Mouse (Mus musculus) embryo, embryonic 10.5 days (tissue): ENCODE data around the gene Rtn1.

Source experiments
- DNase-seq: peaks from one replicate; pipeline ENCODE4 v3.0.0-alpha.2; 2015; ENCODE audit warnings: low spot score

Rtn1 gene

GRCm38 (mm10) chr12:72273721-72274414, 135.0 kb downstream of the Rtn1 start:
- peak; percentile 18 for DNase-seq

DNA sequence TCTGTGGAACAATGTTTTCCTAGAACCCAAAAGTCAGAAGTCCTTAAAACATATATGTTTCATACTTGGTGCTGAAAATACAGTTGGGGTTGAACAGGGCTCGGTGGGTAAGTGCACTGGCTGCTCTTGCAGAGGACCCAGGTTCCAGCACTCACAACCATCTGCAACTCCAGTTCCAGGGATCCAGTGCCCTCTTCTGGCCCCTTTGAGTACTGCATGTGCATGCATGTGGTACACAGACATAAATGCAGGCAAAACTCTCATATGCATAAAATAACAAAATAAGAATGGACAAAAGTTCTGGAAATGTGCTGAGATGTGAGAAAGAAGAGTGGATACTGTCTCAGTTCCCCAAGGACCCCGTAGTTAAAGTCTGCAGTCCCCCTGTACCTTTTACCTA, 141.2 kb downstream of the Rtn1 start:
- no peak for DNase-seq

GRCm38 (mm10) chr12:72265261-72266228, 143.3 kb downstream of the Rtn1 start:
- peak; percentile 35 for DNase-seq

DNA sequence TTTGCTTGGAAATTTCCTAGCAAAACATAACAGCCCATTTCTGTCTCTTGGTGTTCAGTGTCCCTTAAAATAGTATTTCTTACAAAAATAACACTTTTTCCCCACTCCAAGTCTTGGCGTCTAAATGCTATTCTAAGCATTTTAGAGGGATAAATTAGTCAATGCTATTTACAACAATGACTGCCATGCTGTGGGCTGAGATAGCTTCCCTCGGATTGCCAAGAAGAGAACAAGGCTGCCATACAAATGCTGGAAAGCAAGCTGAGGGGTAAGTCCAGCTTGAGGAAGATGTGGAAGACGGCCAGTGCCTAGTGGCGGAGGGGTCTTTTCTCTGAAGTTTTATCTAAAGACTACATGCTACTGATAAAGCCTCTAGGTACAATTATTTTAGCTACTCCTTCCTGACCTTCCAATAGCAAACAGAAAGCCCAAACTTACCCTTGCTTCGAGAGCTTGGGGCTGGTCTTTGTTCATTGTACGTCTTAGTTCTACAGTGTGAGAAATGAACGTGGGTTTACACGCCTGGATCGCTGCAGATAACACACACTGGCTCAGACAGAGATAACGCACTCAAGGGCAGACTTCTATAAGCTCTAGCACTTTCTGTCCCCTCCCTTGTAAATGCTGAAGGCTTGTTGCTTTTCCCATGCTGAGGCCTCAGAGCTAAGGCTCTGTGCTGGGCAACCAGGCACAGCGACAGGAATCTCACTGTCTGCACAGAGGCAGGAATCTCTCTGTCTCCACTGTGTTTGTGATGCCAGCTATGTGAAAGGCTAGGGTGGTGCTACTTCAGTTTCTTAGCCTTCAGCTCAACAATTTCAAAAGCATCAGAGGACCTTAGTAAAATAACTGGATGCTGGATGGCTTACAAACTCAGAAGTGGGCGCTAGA, 145.4 kb downstream of the Rtn1 start:
- DNase-seq = no peak

DNA sequence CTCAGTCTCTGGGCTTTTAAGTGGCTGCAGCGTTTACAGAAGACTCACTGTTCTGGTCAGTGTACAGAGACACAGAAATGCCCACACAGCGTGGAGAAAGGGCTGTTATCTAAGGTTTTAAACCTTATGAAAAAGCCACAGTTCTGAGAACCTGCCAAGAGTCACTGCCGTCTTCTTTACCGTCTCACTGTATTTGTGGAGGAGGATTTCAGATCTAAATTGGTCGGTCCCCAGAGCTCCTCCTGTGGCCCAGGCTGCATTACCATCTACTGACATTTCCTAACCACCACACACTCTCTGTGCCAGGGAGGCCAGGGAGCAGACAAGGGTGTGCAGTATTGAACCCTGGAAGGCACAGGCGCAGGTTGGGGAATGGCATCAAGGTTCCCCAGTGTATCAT, 151.9 kb downstream of the Rtn1 start:
- DNase-seq = no peak

- no peak for DNase-seq
These were observed 155.8 kb downstream of the Rtn1 start for GRCm38 (mm10) chr12:72253040-72253439.

- no peak for DNase-seq
These were observed 156.9 kb downstream of the Rtn1 start for GRCm38 (mm10) chr12:72251890-72252445.

DNA sequence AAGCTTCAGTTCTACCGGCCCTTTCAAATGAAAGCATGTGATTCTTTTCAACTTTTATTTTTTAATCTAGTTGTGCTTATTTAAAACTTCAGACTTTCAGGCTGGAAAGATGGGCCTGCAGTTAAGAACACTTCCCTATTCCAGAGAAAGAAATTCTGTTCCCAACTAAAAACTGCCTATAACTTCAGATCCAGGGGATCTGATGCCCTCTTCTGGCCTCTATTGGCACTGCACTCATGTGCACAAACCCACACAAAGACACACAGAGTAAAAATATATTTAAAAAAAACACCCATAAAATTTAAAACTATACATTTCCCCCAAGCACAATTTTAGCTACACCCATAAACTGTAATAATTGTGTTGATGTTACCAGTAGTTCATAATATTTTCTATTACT, 163.9 kb downstream of the Rtn1 start:
- no peak for DNase-seq

DNA sequence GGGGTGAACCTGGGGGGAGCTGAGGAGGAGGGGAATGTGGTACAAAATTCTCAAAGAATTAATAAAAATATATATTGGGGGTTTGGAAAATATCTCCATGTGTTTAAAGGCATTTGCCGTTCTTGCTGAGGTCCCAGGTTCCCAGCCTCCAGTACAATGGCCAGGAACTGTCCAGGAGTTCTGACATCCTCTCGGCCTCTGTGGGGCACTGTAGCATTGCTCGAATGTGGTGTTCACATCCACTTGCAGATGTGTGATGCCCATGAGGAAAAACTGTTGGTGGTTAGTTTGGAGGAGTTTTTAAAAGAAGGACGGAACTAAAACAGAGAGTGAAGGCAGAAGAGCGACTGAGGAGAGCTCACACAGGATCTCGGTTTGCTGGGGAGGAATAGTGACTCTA, 166.0 kb downstream of the Rtn1 start:
- peak; percentile 30 for DNase-seq

DNA sequence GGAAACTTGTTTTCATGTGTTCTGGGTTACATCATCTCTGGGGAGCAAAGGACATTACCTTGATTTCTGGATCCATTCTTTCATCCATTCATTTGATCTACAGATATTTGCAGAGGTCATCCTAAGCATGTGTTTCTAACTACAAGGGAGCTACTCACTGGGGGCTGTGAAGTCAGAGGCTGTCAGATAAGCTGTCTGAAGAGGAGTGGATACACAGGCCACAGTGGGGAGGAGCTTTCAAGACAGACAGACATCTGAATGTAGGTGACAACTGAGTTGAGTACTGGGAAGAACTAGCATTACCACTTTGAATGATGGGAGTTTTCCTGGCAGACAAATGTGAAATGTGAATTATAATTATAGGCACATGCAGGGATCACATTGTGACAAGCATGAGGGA, 168.3 kb downstream of the Rtn1 start:
- DNase-seq = no peak

DNA sequence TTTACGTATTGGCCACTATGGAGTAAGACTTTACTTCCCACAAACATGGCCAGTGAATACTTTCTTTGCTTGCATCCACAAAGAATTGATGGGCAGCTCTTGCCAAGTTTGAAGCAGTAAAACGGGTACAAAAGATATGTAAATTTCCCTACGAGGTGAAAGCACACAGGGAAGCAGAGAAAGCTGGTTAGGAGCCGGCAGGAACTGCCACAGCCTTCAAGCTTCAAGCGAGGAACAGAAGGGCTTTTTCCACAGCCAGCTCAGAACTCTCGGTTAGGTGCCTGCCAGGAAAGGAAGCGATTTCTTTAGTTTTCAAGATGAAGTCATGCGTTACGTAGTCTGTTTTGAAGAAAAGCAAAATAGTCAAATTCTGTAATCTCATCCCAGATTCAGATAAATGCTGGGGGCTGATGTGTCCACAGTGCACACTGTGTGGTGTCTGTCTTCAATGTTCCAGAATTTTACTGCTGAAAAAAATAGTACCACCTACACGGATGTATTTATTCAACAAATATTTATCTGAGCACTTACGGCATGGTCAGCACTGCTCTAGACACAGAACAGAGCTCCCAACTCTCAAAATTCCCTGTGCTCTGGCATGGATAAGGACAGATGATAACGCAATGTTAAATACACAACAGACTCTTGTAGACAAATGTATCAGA, 169.5 kb downstream of the Rtn1 start:
- no peak for DNase-seq

- DNase-seq = no peak
These were observed 171.6 kb downstream of the Rtn1 start for GRCm38 (mm10) chr12:72237251-72237650.

DNA sequence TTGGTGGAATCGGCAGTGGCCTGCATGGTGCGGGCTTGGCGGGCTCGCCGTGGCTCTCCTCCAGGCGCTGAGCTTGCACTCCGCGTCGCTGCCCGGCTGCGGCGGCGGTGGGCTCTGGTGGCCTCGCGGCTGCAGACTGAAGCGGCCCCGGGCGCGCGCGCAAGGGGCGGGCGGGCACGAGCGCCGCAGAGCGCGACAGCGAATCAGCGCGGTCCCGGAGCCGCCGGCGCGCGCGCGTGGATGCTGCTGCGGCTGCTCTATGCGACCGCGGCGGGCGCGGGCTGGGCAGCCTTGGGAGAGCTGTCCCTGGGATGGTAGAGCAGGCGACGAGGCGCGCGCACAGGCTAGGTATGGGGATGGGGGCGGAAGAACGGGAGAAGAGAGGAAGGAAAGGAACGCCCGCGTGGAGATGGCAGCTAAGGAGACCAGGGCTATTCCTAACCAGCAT, 172.3 kb downstream of the Rtn1 start:
- peak; percentile 87 for DNase-seq

- peak; percentile 26 for DNase-seq
These were observed 173.1 kb downstream of the Rtn1 start for GRCm38 (mm10) chr12:72235621-72236351.

DNA sequence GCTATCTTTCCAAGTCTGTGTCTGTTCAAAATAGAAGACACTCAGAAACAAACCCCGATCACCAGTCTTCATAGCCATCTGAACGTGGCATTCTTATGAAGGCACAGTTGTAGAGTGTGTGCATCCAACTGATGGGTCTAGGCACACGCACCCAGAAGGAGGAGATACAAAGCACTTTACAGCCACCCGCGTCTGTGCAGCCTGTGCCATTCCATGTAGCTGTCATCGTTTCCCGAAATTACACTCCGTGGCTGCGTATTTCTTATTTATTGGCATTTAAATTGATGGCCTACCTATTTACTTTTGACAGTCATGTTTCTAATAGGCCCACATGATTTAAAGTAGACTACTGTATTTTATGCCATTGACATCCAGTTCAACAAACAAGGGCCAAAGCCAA, 173.9 kb downstream of the Rtn1 start:
- DNase-seq = no peak

DNA sequence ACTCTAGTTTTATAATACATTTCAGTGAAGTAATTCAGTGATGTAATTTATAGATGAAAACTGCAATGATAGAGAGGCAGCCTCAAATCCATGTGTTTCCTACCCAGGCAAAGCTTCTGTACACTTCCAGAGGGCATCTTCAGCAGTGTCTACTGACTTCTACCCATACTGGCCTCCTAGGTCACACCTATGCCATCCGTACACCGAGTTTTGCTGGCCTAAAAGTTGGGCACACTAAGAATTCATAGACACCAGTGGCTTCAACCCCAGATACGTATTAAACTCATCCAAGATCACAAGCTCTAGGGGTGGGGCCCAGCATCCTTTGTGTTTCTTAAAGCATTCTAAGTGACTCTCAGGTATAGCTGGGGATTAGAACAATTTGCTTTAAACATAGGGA, 174.7 kb downstream of the Rtn1 start:
- DNase-seq = no peak

GRCm38 (mm10) chr12:72232826-72233790, 175.7 kb downstream of the Rtn1 start:
- no peak for DNase-seq

DNA sequence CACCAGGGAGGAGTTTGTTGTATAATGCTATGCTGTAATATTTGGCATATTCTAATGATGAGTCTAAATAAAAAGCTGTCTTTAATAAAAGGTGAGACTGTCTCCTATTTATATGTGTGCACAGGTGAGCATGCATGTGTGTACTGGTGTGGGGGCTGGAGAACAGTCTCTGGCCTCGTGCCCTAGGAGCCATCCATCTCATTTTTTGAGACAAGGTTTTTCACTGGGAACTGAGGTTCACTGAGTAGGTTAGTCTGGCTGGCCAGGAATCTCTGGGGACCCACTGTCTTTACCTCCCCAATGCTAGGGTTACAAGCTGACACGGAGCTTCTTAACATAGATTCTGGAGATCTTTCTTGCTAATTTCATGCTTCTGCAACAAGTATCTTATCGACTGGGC, 176.7 kb downstream of the Rtn1 start:
- DNase-seq = no peak

DNA sequence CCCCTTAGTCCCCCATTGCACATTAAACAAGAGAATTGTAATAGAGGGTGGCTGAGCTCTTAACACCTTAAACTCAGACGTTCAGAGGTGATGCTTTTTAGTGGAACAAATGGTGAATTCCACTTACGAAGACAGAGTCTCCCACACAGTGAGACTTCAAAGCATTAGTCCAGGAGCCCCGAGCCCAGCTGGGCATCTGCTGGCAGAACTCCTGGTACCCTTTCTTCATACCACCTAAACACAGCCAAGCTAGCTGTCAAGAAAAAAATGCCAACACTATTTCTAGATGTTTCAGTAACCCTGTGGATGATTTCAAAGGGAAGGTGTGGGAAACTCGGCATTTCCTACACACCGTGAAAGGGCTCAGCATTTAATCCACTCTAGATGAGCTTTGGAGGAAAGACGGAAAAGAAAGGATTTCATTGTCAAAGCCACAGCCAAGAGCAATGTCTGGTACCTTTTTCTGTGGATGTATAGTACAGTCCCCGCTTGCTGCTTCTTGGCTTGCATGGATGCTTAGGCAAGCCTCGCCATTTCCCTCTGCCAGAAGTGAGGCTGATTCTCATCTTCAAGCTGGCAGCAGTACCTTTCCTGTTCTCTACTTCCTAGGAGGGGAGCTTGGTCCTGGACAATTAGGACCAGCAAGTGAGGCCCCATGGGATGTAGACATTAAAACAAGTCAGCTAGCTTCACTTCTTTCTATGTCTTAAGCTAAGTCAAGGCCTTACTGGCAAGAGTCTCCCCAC, 179.2 kb downstream of the Rtn1 start:
- no peak for DNase-seq
